Mouse (Mus musculus) neutrophil, adult 5-6 weeks (primary cell): Measurements from ENCODE around the gene Mmp25. TPM values are rescaled to one million over a fixed set of nuclear protein-coding genes. Genes with fewer than 3 reads are reported as not detected.
"Not testable (repeated sequence)": the region's sequence is repeated elsewhere in the genome, so short reads cannot be mapped to it uniquely, and the experiment has no call there.

ENCODE experiments used
- ATAC-seq: fragments of 151-379, 151-347 bp; 2 replicates; pipeline ENCODE4 v1.8.0; 2017; ENCODE audit warnings: mild to moderate bottlenecking, moderate TSS enrichment; ENCODE audit not compliant: insufficient number of reproducible peaks, poor library complexity, low FRiP score, severe bottlenecking; ENCODE audit errors: extremely low read depth
- total RNA-seq: library from RNA; stranded (forward); fragments of 200-1000 nt; gene quantifications from 2 replicates; pipeline ENCODE4 v1.2.3, GENCODE M21; 2017

The Mmp25 gene
- total RNA-seq, 1 experiment from 2014 or later: 14.9 TPM

- no peak for ATAC-seq
Measured at GRCm38 (mm10) chr17:23604394-23604793, 40.7 kb downstream of the Mmp25 start.

- peak; percentile 42; the same call in 1 of the 2 replicates for ATAC-seq
Measured at GRCm38 (mm10) chr17:23603542-23603941, 41.5 kb downstream of the Mmp25 start.

- no peak for ATAC-seq
Measured at GRCm38 (mm10) chr17:23603077-23603476, 42.0 kb downstream of the Mmp25 start.

GRCm38 (mm10) chr17:23601836-23602585, 43.1 kb downstream of the Mmp25 start:
- no peak for ATAC-seq

- no peak for ATAC-seq
Measured at GRCm38 (mm10) chr17:23600641-23601622, 44.1 kb downstream of the Mmp25 start, which contains the start of gene Zscan10. Zscan10 (plus strand) TSS chr17:23600856.

- ATAC-seq: no peak
Measured at GRCm38 (mm10) chr17:23599605-23600063, 45.4 kb downstream of the Mmp25 start.

- peak; percentile 85 for ATAC-seq
Measured at GRCm38 (mm10) chr17:23598582-23599552, 46.2 kb downstream of the Mmp25 start, which contains the start of gene Zfp13. Zfp13 (minus strand) TSS chr17:23599487.

GRCm38 (mm10) chr17:23595139-23595538, 49.9 kb downstream of the Mmp25 start:
- not testable (repeated sequence) for ATAC-seq

- no peak for ATAC-seq
Measured at GRCm38 (mm10) chr17:23592926-23593300, 52.2 kb downstream of the Mmp25 start.

GRCm38 (mm10) chr17:23592208-23592925, 52.7 kb downstream of the Mmp25 start:
- ATAC-seq: peak; percentile 85; the same call in 1 of the 2 replicates

- no peak for ATAC-seq
Measured at GRCm38 (mm10) chr17:23587253-23587652, 57.8 kb downstream of the Mmp25 start.

- no peak for ATAC-seq
Measured at GRCm38 (mm10) chr17:23585721-23586491, 59.2 kb downstream of the Mmp25 start.

- no peak for ATAC-seq
Measured at GRCm38 (mm10) chr17:23584786-23585185, 60.3 kb downstream of the Mmp25 start.
